Mouse (Mus musculus) stomach, postnatal 0 days (tissue): ENCODE measurements at regions not wholly inside any gene's neighbourhood (a gene's known extent, or its start where the extent isn't known, plus 50 kb on each side); places are given as distances from the start of the nearest gene placed in this dataset.

Experiments
- ATAC-seq: fragments of 200-750 bp; cut with Nextera tagmentation; 2 replicates; pipeline ENCODE4 v1.8.0; 2017; ENCODE audit not compliant: low FRiP score, low TSS enrichment
- DNase-seq: peaks from one replicate; pipeline ENCODE4 v3.0.0-alpha.2; 2016; ENCODE audit warnings: low spot score
- H3K27ac ChIP-seq: fragments of 300-500 bp; sonication (generic); replicated peaks from 2 replicates; pipeline ENCODE4 v1.5.1; 2014; ENCODE audit warnings: mild to moderate bottlenecking, control low read depth
- H3K27me3 ChIP-seq: fragments of 300-500 bp; sonication (generic); 2 replicates; pipeline ENCODE4 v1.6.1; 2014; ENCODE audit warnings: low read length; ENCODE audit not compliant: control insufficient read depth, insufficient read depth
- H3K36me3 ChIP-seq: fragments of 300-500 bp; sonication (generic); 2 replicates; pipeline ENCODE4 v1.6.1; 2014; ENCODE audit warnings: low read length, mixed read lengths; ENCODE audit not compliant: control insufficient read depth, insufficient read depth
- H3K4me1 ChIP-seq: fragments of 300-500 bp; sonication (generic); replicated peaks from 2 replicates; pipeline ENCODE4 v1.6.1; 2014; ENCODE audit warnings: antibody characterized with exemption; ENCODE audit not compliant: control insufficient read depth, insufficient read depth
- H3K4me2 ChIP-seq: fragments of 300-500 bp; sonication (generic); replicated peaks from 2 replicates; pipeline ENCODE4 v1.6.1; 2014; ENCODE audit warnings: low read depth, mild to moderate bottlenecking, control low read depth, moderate library complexity
- H3K4me3 ChIP-seq: fragments of 300-500 bp; sonication (generic); 2 replicates; pipeline ENCODE4 v1.5.1; 2014; ENCODE audit warnings: low read depth, low read length, control low read depth
- H3K9ac ChIP-seq: fragments of 300-500 bp; sonication (generic); 2 replicates; pipeline ENCODE4 v1.6.1; 2014; ENCODE audit warnings: mild to moderate bottlenecking, low read length, control low read depth, mixed read lengths
- H3K9me3 ChIP-seq: fragments of 300-500 bp; sonication (generic); 2 replicates; pipeline ENCODE4 v1.6.1; 2016; ENCODE audit warnings: low read length; ENCODE audit not compliant: control insufficient read depth
- CTCF ChIP-seq: IDR thresholded peaks from 2 replicates; pipeline ENCODE4 v1.5.1; 2016; ENCODE audit warnings: antibody characterized with exemption, low read depth, mild to moderate bottlenecking, moderate library complexity
- EP300 ChIP-seq: optimal IDR thresholded peaks from 2 replicates; pipeline ENCODE3; 2016; ENCODE audit warnings: antibody characterized with exemption
- WGBS: fragments of 180-500 bp; shearing (Covaris S2); extraction: QIAGEN DNeasy Blood & Tissue Kit; methylation state at CpG from one replicate; pipeline ENCODE4 v1.1.7; 2014; 5-methylcytosine and 5-hydroxymethylcytosine counted together

GRCm38 (mm10) chr14:29837063-29837462, 115.4 kb upstream of the Cacna2d3 start:
- H3K9ac ChIP-seq: no peak overlapping the region
- H3K36me3 ChIP-seq: no peaks in the 10 kb centered on the region
- no peak for DNase-seq
- H3K9me3 ChIP-seq: no peaks in the 10 kb centered on the region
- H3K27me3 ChIP-seq: no peaks in the 10 kb centered on the region
- no peak overlapping the region for H3K4me2 ChIP-seq
- no peak overlapping the region for H3K27ac ChIP-seq
- no peaks in the 10 kb centered on the region for H3K4me1 ChIP-seq
- TF ChIP-seq CTCF (peak; percentile 45), EP300 (no peak)
- no peak for ATAC-seq
- WGBS: 68% methylated on average over 1 of the region's 1 CpGs
- no peak overlapping the region for H3K4me3 ChIP-seq

GRCm38 (mm10) chr14:29839576-29839975, 117.9 kb upstream of the Cacna2d3 start:
- H3K27ac ChIP-seq: no peak overlapping the region
- TF ChIP-seq CTCF (no peak), EP300 (no peak)
- H3K4me1 ChIP-seq: no peaks in the 10 kb centered on the region
- H3K4me2 ChIP-seq: no peak overlapping the region
- DNase-seq: no peak
- H3K36me3 ChIP-seq: no peaks in the 10 kb centered on the region
- no peak overlapping the region for H3K9ac ChIP-seq
- no peak overlapping the region for H3K4me3 ChIP-seq
- WGBS: 82% methylated on average over 3 of the region's 3 CpGs
- H3K9me3 ChIP-seq: no peaks in the 10 kb centered on the region
- no peaks in the 10 kb centered on the region for H3K27me3 ChIP-seq
- no peak for ATAC-seq

GRCm38 (mm10) chr14:29841361-29842117, 119.9 kb upstream of the Cacna2d3 start:
- Histone ChIP-seq H3K4me2 (no peak overlapping the region), H3K27me3 (no peaks in the 10 kb centered on the region), H3K9ac (no peak overlapping the region), H3K36me3 (no peaks in the 10 kb centered on the region), H3K9me3 (no peaks in the 10 kb centered on the region), H3K4me1 (no peaks in the 10 kb centered on the region), H3K27ac (no peak overlapping the region), H3K4me3 (no peak overlapping the region)
- WGBS: 77% methylated on average over 7 of the region's 7 CpGs
- ATAC-seq (no peak), DNase-seq (no peak)
- TF ChIP-seq EP300: no peak
- TF ChIP-seq CTCF: no peak

- no peak for ATAC-seq
- DNase-seq: no peak
- no peak overlapping the region for H3K4me2 ChIP-seq
- H3K9me3 ChIP-seq: no peaks in the 10 kb centered on the region
- no peaks in the 10 kb centered on the region for H3K4me1 ChIP-seq
- WGBS: 91% methylated on average over 7 of the region's 7 CpGs
- H3K27me3 ChIP-seq: no peaks in the 10 kb centered on the region
- H3K4me3 ChIP-seq: no peak overlapping the region
- no peak overlapping the region for H3K9ac ChIP-seq
- H3K36me3 ChIP-seq: no peaks in the 10 kb centered on the region
- no peak for TF ChIP-seq EP300
- no peak for TF ChIP-seq CTCF
- no peak overlapping the region for H3K27ac ChIP-seq
Observed at GRCm38 (mm10) chr14:29847661-29848060, 120.4 kb upstream of the Selenok start.

GRCm38 (mm10) chr14:29851286-29851685, 116.8 kb upstream of the Selenok start:
- Histone ChIP-seq H3K4me1 (no peaks in the 10 kb centered on the region), H3K27ac (no peak overlapping the region), H3K9ac (no peak overlapping the region), H3K9me3 (no peaks in the 10 kb centered on the region), H3K4me2 (no peak overlapping the region), H3K36me3 (no peaks in the 10 kb centered on the region), H3K27me3 (no peaks in the 10 kb centered on the region), H3K4me3 (no peak overlapping the region)
- no peak for DNase-seq
- ATAC-seq: no peak
- 81% methylated on average over 5 of the region's 5 CpGs for WGBS
- TF ChIP-seq EP300 (no peak), CTCF (no peak)

GRCm38 (mm10) chr14:29851956-29852725, 116.0 kb upstream of the Selenok start:
- H3K4me1 ChIP-seq: no peaks in the 10 kb centered on the region

More at GRCm38 (mm10) chr14:29851956-29852725, 116.0 kb upstream of the Selenok start:
- no peaks in the 10 kb centered on the region for H3K27me3 ChIP-seq
- no peak overlapping the region for H3K27ac ChIP-seq
- ATAC-seq (no peak), DNase-seq (no peak)
- TF ChIP-seq EP300 (no peak), CTCF (no peak)
- H3K4me2 ChIP-seq: no peak overlapping the region
- H3K4me3 ChIP-seq: no peak overlapping the region
- H3K9ac ChIP-seq: no peak overlapping the region
- H3K9me3 ChIP-seq: no peaks in the 10 kb centered on the region
- 76% methylated on average over 11 of the region's 11 CpGs for WGBS
- H3K36me3 ChIP-seq: no peaks in the 10 kb centered on the region
